Mouse (Mus musculus): Measurements from ENCODE around the gene Zfp108. TPM values are rescaled to one million over a fixed set of nuclear protein-coding genes. Genes with fewer than 3 reads are reported as not detected.
A peak's percentile ranks its signal among the peaks of the same experiment; 100 is the strongest.

Gene Zfp108
- total and polyA plus RNA-seq, 3 experiments, result 0.70 to 1.8 (median 1.4) TPM

GRCm38 (mm10) chr7:24296386-24296785 lies 41.8 kb downstream of the Zfp108 start:
- Histone ChIP-seq H3K36me3 (ENCODE audit: control insufficient read depth, insufficient read depth, low read length) (no peaks in the 10 kb centered on the region), H3K27me3 (ENCODE audit: control insufficient read depth, insufficient read depth, low read length) (no peaks in the 10 kb centered on the region), H3K4me3 (no peak overlapping the region), H3K9ac (ENCODE audit: low read depth, low read length) (no peak overlapping the region), H3K79me2 (replicated peaks; ENCODE audit: control insufficient read depth, insufficient read depth, low read length) (no peaks in the 10 kb centered on the region), H3K27ac (no peak overlapping the region), H3K4me1 (ENCODE audit: control insufficient read depth, insufficient read depth, low read length) (no peaks in the 10 kb centered on the region; the same call in 1 of the 2 replicates)
- intact Hi-C loops (cut with DNase I), result loop anchor here (5.0 kb wide), 1 partner anchor 324 kb away; the partner anchor contains the start of gene Vmn1r181
- WGBS, result 95% methylated on average over 7 of the region's 7 CpGs
- DNase-seq, result no peak
- TF ChIP-seq CTCF (IDR thresholded peaks at IDR 0.05), result no peak
- no peak for TF ChIP-seq POLR2A (IDR thresholded peaks at IDR 0.05; ENCODE audit: insufficient read depth, low read depth, low read length)
- no peak for TF ChIP-seq EP300 (IDR thresholded peaks at IDR 0.05; ENCODE audit: insufficient read depth, low read depth, low read length)

GRCm38 (mm10) chr7:24297361-24298095 lies 42.9 kb downstream of the Zfp108 start:
- TF ChIP-seq POLR2A (IDR thresholded peaks at IDR 0.05; ENCODE audit: insufficient read depth, low read depth, low read length) (no peak), CTCF (IDR thresholded peaks at IDR 0.05) (no peak), EP300 (IDR thresholded peaks at IDR 0.05; ENCODE audit: insufficient read depth, low read depth, low read length) (no peak)
- DNase-seq, result no peak
- Histone ChIP-seq H3K27me3 (ENCODE audit: control insufficient read depth, insufficient read depth, low read length) (no peaks in the 10 kb centered on the region), H3K9ac (ENCODE audit: low read depth, low read length) (no peak overlapping the region), H3K27ac (no peak overlapping the region), H3K4me3 (no peak overlapping the region), H3K79me2 (replicated peaks; ENCODE audit: control insufficient read depth, insufficient read depth, low read length) (no peaks in the 10 kb centered on the region), H3K36me3 (ENCODE audit: control insufficient read depth, insufficient read depth, low read length) (no peaks in the 10 kb centered on the region), H3K4me1 (ENCODE audit: control insufficient read depth, insufficient read depth, low read length) (no peaks in the 10 kb centered on the region; the same call in 1 of the 2 replicates)
- WGBS, result 94% methylated on average over 15 of the region's 15 CpGs
- intact Hi-C loops (cut with DNase I), result loop anchor here (5.0 kb wide), 1 partner anchor 325 kb away; the partner anchor contains the start of gene Vmn1r181

GRCm38 (mm10) chr7:24298635-24298972 lies 44.0 kb downstream of the Zfp108 start:
- Histone ChIP-seq H3K9ac (ENCODE audit: low read depth, low read length) (peak overlapping the region; percentile 72), H3K4me1 (ENCODE audit: control insufficient read depth, insufficient read depth, low read length) (no peaks in the 10 kb centered on the region; the same call in 1 of the 2 replicates), H3K4me3 (peak overlapping the region; percentile 76), H3K27ac (peak overlapping the region; percentile 47), H3K27me3 (ENCODE audit: control insufficient read depth, insufficient read depth, low read length) (no peaks in the 10 kb centered on the region), H3K79me2 (replicated peaks; ENCODE audit: control insufficient read depth, insufficient read depth, low read length) (no peaks in the 10 kb centered on the region), H3K36me3 (ENCODE audit: control insufficient read depth, insufficient read depth, low read length) (no peaks in the 10 kb centered on the region)
- intact Hi-C loops (cut with DNase I), result loop anchor here (5.0 kb wide), 1 partner anchor 326 kb away; the partner anchor contains the start of gene Vmn1r181
- WGBS, result 6% methylated on average over 11 of the region's 12 CpGs
- no peak for DNase-seq
- TF ChIP-seq EP300 (IDR thresholded peaks at IDR 0.05; ENCODE audit: insufficient read depth, low read depth, low read length) (no peak), CTCF (IDR thresholded peaks at IDR 0.05) (no peak), POLR2A (IDR thresholded peaks at IDR 0.05; ENCODE audit: insufficient read depth, low read depth, low read length) (no peak)

GRCm38 (mm10) chr7:24298973-24299708 lies 44.5 kb downstream of the Zfp108 start:
- peak; percentile 65 for TF ChIP-seq POLR2A (IDR thresholded peaks at IDR 0.05; ENCODE audit: insufficient read depth, low read depth, low read length)
- TF ChIP-seq CTCF (IDR thresholded peaks at IDR 0.05), result peak; percentile 67
- no peak for TF ChIP-seq EP300 (IDR thresholded peaks at IDR 0.05; ENCODE audit: insufficient read depth, low read depth, low read length)
- H3K79me2 ChIP-seq (replicated peaks; ENCODE audit: control insufficient read depth, insufficient read depth, low read length), result no peaks in the 10 kb centered on the region
- no peaks in the 10 kb centered on the region for H3K36me3 ChIP-seq (ENCODE audit: control insufficient read depth, insufficient read depth, low read length)
- peak overlapping the region; percentile 72 for H3K9ac ChIP-seq (ENCODE audit: low read depth, low read length)
- no peaks in the 10 kb centered on the region for H3K27me3 ChIP-seq (ENCODE audit: control insufficient read depth, insufficient read depth, low read length)
- peak overlapping the region; percentile 76 for H3K4me3 ChIP-seq
- H3K27ac ChIP-seq, result peak overlapping the region; percentile 47
- DNase-seq, result peak; percentile 76 to 79
- H3K4me1 ChIP-seq (ENCODE audit: control insufficient read depth, insufficient read depth, low read length), result no peaks in the 10 kb centered on the region; the same call in 1 of the 2 replicates
- WGBS, result under 1% methylated on average over 41 of the region's 47 CpGs
- intact Hi-C loops (cut with DNase I), result loop anchor here (5.0 kb wide), 1 partner anchor 327 kb away; the partner anchor contains the start of gene Vmn1r181

GRCm38 (mm10) chr7:24299823-24300481 lies 45.4 kb downstream of the Zfp108 start:
- TF ChIP-seq CTCF (IDR thresholded peaks at IDR 0.05) (no peak), POLR2A (IDR thresholded peaks at IDR 0.05; ENCODE audit: insufficient read depth, low read depth, low read length) (no peak), EP300 (IDR thresholded peaks at IDR 0.05; ENCODE audit: insufficient read depth, low read depth, low read length) (no peak)
- peak overlapping the region; percentile 76 for H3K4me3 ChIP-seq
- DNase-seq, result peak in 1 of 2 experiments; percentile 34
- WGBS, result 6% methylated on average over 18 of the region's 18 CpGs
- H3K27me3 ChIP-seq (ENCODE audit: control insufficient read depth, insufficient read depth, low read length), result no peaks in the 10 kb centered on the region
- no peak overlapping the region for H3K27ac ChIP-seq
- H3K9ac ChIP-seq (ENCODE audit: low read depth, low read length), result no peak overlapping the region
- H3K79me2 ChIP-seq (replicated peaks; ENCODE audit: control insufficient read depth, insufficient read depth, low read length), result no peaks in the 10 kb centered on the region
- no peaks in the 10 kb centered on the region for H3K36me3 ChIP-seq (ENCODE audit: control insufficient read depth, insufficient read depth, low read length)
- H3K4me1 ChIP-seq (ENCODE audit: control insufficient read depth, insufficient read depth, low read length), result no peaks in the 10 kb centered on the region; the same call in 1 of the 2 replicates
- intact Hi-C loops (cut with DNase I), result loop anchor here (5.0 kb wide), 1 partner anchor 328 kb away; the partner anchor contains the start of gene Vmn1r181
